Mouse (Mus musculus) kidney, adult 2 months (tissue): ENCODE results near the gene Tubgcp3.

Experiments
- CTCF ChIP-seq: fragments of 200-500 bp; conservative IDR thresholded peaks from 2 replicates; pipeline ENCODE4 v1.5.1; 2011; ENCODE audit warnings: low read depth, mild to moderate bottlenecking, control low read depth, low read length, moderate library complexity, mixed read lengths; ENCODE audit not compliant: insufficient read depth, insufficient read length
- POLR2A ChIP-seq: fragments of 200-500 bp; IDR thresholded peaks from one replicate; pipeline ENCODE4 v1.6.1; 2011; ENCODE audit warnings: low read depth, low read length, control low read depth

- TF ChIP-seq POLR2A (no peak), CTCF (peak; percentile 40; the same call in 1 of the 2 replicates)
Measured at GRCm38 (mm10) chr8:12651246-12651645, 20.8 kb downstream of the Tubgcp3 start.
